Mouse (Mus musculus) cerebellum, adult 2 months (tissue): Measurements from ENCODE around the gene Kcnh5. TPM values are rescaled to one million over a fixed set of nuclear protein-coding genes. Genes with fewer than 3 reads are reported as not detected.

Experiments
- DNase-seq, 2 experiments: peaks; one replicate each; pipeline ENCODE4 v3.0.0; 2021
- H3K27ac ChIP-seq: fragments of 200-500 bp; 2 replicates; pipeline ENCODE4 v1.5.1; 2012; ENCODE audit warnings: low read length, control low read depth, inconsistent platforms; ENCODE audit not compliant: insufficient read depth
- H3K27me3 ChIP-seq: fragments of 200-500 bp; 2 replicates; pipeline ENCODE4 v1.6.1; 2012; ENCODE audit warnings: inconsistent platforms, mild to moderate bottlenecking, low read length, moderate library complexity; ENCODE audit not compliant: control insufficient read depth, insufficient read depth
- H3K4me1 ChIP-seq: fragments of 200-500 bp; 2 replicates; pipeline ENCODE4 v1.6.1; 2011; ENCODE audit warnings: low read length; ENCODE audit not compliant: control insufficient read depth, insufficient read depth
- H3K4me3 ChIP-seq: fragments of 200-500 bp; replicated peaks from 2 replicates; pipeline ENCODE3; 2011; ENCODE audit warnings: mild to moderate bottlenecking, low read depth, low read length, control low read depth; ENCODE audit not compliant: insufficient read depth
- CTCF ChIP-seq: fragments of 200-500 bp; IDR thresholded peaks from 2 replicates; pipeline ENCODE4 v1.5.1; 2011; ENCODE audit warnings: low read depth, mild to moderate bottlenecking, control low read depth, low read length, moderate library complexity, borderline replicate concordance; ENCODE audit not compliant: insufficient read depth
- POLR2A ChIP-seq: fragments of 200-500 bp; IDR thresholded peaks from 2 replicates; pipeline ENCODE4 v1.6.1; 2011; ENCODE audit warnings: low read length, control low read depth, borderline replicate concordance; ENCODE audit not compliant: insufficient read depth
- WGBS: fragments of 180-500 bp; shearing (Covaris S2); methylation state at CpG from one replicate; pipeline ENCODE4 v1.1.7; 2018; 5-methylcytosine and 5-hydroxymethylcytosine counted together
- polyA plus RNA-seq: library from polyadenylated mRNA; depleted of rRNA; stranded (reverse); fragments of >200 nt; gene quantifications from 2 replicates; pipeline ENCODE4 v1.2.3, GENCODE M21; 2012; rRNA removed

Kcnh5 gene
- polyA plus RNA-seq, 1 experiment = 2.0 TPM

- Histone ChIP-seq H3K27me3 (no peaks in the 10 kb centered on the region), H3K4me3 (no peak overlapping the region), H3K4me1 (no peaks in the 10 kb centered on the region), H3K27ac (no peak overlapping the region)
- TF ChIP-seq CTCF = no peak
- TF ChIP-seq POLR2A = no peak
- no peak for DNase-seq
- 63% methylated on average over 6 of the region's 6 CpGs for WGBS
These were observed 295.8 kb downstream of the Kcnh5 start for GRCm38 (mm10) chr12:74881344-74881743.

- Histone ChIP-seq H3K27ac (no peak overlapping the region), H3K4me1 (no peaks in the 10 kb centered on the region), H3K27me3 (no peaks in the 10 kb centered on the region), H3K4me3 (no peak overlapping the region)
- no peak for DNase-seq
- TF ChIP-seq CTCF (no peak), POLR2A (no peak)
- 18% methylated on average over 2 of the region's 2 CpGs for WGBS
These were observed 321.5 kb downstream of the Kcnh5 start for GRCm38 (mm10) chr12:74855666-74856065.

- H3K27ac ChIP-seq = no peak overlapping the region
- no peaks in the 10 kb centered on the region for H3K4me1 ChIP-seq
- H3K4me3 ChIP-seq = no peak overlapping the region
- no peaks in the 10 kb centered on the region for H3K27me3 ChIP-seq
- TF ChIP-seq POLR2A (no peak), CTCF (no peak)
- DNase-seq = no peak
- 93% methylated on average over 1 of the region's 1 CpGs for WGBS
These were observed 322.9 kb downstream of the Kcnh5 start for GRCm38 (mm10) chr12:74854263-74854662.

GRCm38 (mm10) chr12:74850323-74850722 is 326.8 kb downstream of the Kcnh5 start:
- no peak for DNase-seq
- no peak overlapping the region for H3K27ac ChIP-seq
- no peak for TF ChIP-seq POLR2A
- TF ChIP-seq CTCF = no peak
- H3K4me1 ChIP-seq = no peaks in the 10 kb centered on the region
- no peak overlapping the region for H3K4me3 ChIP-seq
- 71% methylated on average over 2 of the region's 2 CpGs for WGBS
- H3K27me3 ChIP-seq = no peaks in the 10 kb centered on the region

- Histone ChIP-seq H3K4me1 (no peaks in the 10 kb centered on the region), H3K4me3 (no peak overlapping the region), H3K27ac (no peak overlapping the region), H3K27me3 (no peaks in the 10 kb centered on the region)
- TF ChIP-seq CTCF (no peak), POLR2A (no peak)
- WGBS = 94% methylated on average over 4 of the region's 4 CpGs
- no peak for DNase-seq
These were observed 327.2 kb downstream of the Kcnh5 start for GRCm38 (mm10) chr12:74849912-74850311.

GRCm38 (mm10) chr12:74848611-74849347 is 328.4 kb downstream of the Kcnh5 start:
- no peak for TF ChIP-seq CTCF
- H3K27ac ChIP-seq = no peak overlapping the region
- no peaks in the 10 kb centered on the region for H3K27me3 ChIP-seq
- no peaks in the 10 kb centered on the region for H3K4me1 ChIP-seq
- peak; percentile 18 to 23 for DNase-seq
- H3K4me3 ChIP-seq = no peak overlapping the region
- WGBS = 9% methylated on average over 12 of the region's 12 CpGs

Other genes with a start within 250 kb of the Kcnh5 start
- gene Rhoj, start 131.0 kb upstream of the Kcnh5 start, polyA plus RNA-seq = 8.2 and 9.1 TPM in 2 replicates
- not detected in 2 replicates for gene Gphb5, start 239.4 kb upstream of the Kcnh5 start, polyA plus RNA-seq